Mouse (Mus musculus) liver, embryonic 14.5 days (tissue): ENCODE data around the gene Ube2r2. TPM values are rescaled to one million over a fixed set of nuclear protein-coding genes. Genes with fewer than 3 reads are reported as not detected.

ENCODE experiments used
- ATAC-seq: fragments of 200-750 bp; cut with Nextera tagmentation; 2 replicates; pipeline ENCODE4 v1.8.0; 2017; ENCODE audit warnings: moderate number of reproducible peaks, mild to moderate bottlenecking, moderate library complexity; ENCODE audit not compliant: insufficient read depth
- DNase-seq, 3 experiments: peaks; one replicate each; pipeline ENCODE4 v3.0.0-alpha.2; 2012 to 2013; ENCODE audit warnings: low read depth in 3 of 3, low spot score in 3 of 3
- H3K27ac ChIP-seq: fragments of 300-500 bp; sonication (generic); 2 replicates; pipeline ENCODE4 v1.5.1; 2014; ENCODE audit warnings: moderate library complexity, mild to moderate bottlenecking, control low read depth, inconsistent platforms
- H3K27me3 ChIP-seq: fragments of 300-500 bp; sonication (generic); 2 replicates; pipeline ENCODE4 v1.6.1; 2014; ENCODE audit warnings: mild to moderate bottlenecking, low read length, moderate library complexity; ENCODE audit not compliant: control insufficient read depth, insufficient read depth
- H3K36me3 ChIP-seq: fragments of 300-500 bp; sonication (generic); replicated peaks from 2 replicates; pipeline ENCODE4 v1.6.1; 2014; ENCODE audit warnings: low read depth; ENCODE audit not compliant: control insufficient read depth, insufficient read depth
- H3K4me1 ChIP-seq, 2 experiments: fragments of 200-500 bp in 1 of 2; fragments of 300-500 bp in 1 of 2; sonication (generic) in 1 of 2; replicated peaks; 2 replicates each; pipeline ENCODE4 v1.6.1; 2012 to 2014; ENCODE audit warnings: antibody characterized with exemption in 1 of 2, inconsistent platforms in 1 of 2, low read length in 1 of 2; ENCODE audit not compliant: control insufficient read depth in 2 of 2, insufficient read depth in 2 of 2
- H3K4me2 ChIP-seq: fragments of 300-500 bp; sonication (generic); 2 replicates; pipeline ENCODE4 v1.6.1; 2014; ENCODE audit warnings: low read depth, mild to moderate bottlenecking, control low read depth, moderate library complexity
- H3K4me3 ChIP-seq, 2 experiments: fragments of 200-500 bp in 1 of 2; fragments of 300-500 bp in 1 of 2; sonication (generic) in 1 of 2; 2 replicates each; pipeline ENCODE4 v1.5.1; 2012 to 2014; ENCODE audit warnings: low read depth in 2 of 2, low read length in 2 of 2, mild to moderate bottlenecking in 2 of 2, control low read depth in 1 of 2, inconsistent platforms in 1 of 2, moderate library complexity in 1 of 2; ENCODE audit not compliant: insufficient read depth in 1 of 2
- H3K9ac ChIP-seq: fragments of 300-500 bp; sonication (generic); replicated peaks from 2 replicates; pipeline ENCODE4 v1.6.1; 2014; ENCODE audit warnings: mild to moderate bottlenecking, control low read depth, moderate library complexity
- H3K9me3 ChIP-seq: fragments of 300-500 bp; sonication (generic); 2 replicates; pipeline ENCODE4 v1.6.1; 2016; ENCODE audit warnings: low read length, mixed read lengths; ENCODE audit not compliant: control insufficient read depth
- CTCF ChIP-seq: IDR thresholded peaks from 2 replicates; pipeline ENCODE4 v1.5.1; 2016; ENCODE audit warnings: antibody characterized with exemption, low read depth, control low read depth
- EP300 ChIP-seq: IDR thresholded peaks from 2 replicates; pipeline ENCODE4 v1.6.1; 2016; ENCODE audit warnings: antibody characterized with exemption, low read depth
- WGBS: fragments of 180-500 bp; shearing (Covaris S2); extraction: QIAGEN DNeasy Blood & Tissue Kit; methylation state at CpG from one replicate; pipeline ENCODE4 v1.1.7; 2014; ENCODE audit not compliant: insufficient replicate concordance; 5-methylcytosine and 5-hydroxymethylcytosine counted together
- polyA plus RNA-seq, 2 experiments: library from polyadenylated mRNA; depleted of rRNA in 1 of 2; stranded (reverse) in 1 of 2; unstranded in 1 of 2; fragments of >200 nt; fragmentation: Nextera tagmentation in 1 of 2; extraction: Ambion mirVana in 1 of 2; gene quantifications; 2 replicates each; pipeline versions ENCODE4 v1.2.1 to v1.2.3; 2012 to 2014

Gene Ube2r2
- polyA plus RNA-seq, 2 experiments: 31.9 to 44.4 TPM

DNA sequence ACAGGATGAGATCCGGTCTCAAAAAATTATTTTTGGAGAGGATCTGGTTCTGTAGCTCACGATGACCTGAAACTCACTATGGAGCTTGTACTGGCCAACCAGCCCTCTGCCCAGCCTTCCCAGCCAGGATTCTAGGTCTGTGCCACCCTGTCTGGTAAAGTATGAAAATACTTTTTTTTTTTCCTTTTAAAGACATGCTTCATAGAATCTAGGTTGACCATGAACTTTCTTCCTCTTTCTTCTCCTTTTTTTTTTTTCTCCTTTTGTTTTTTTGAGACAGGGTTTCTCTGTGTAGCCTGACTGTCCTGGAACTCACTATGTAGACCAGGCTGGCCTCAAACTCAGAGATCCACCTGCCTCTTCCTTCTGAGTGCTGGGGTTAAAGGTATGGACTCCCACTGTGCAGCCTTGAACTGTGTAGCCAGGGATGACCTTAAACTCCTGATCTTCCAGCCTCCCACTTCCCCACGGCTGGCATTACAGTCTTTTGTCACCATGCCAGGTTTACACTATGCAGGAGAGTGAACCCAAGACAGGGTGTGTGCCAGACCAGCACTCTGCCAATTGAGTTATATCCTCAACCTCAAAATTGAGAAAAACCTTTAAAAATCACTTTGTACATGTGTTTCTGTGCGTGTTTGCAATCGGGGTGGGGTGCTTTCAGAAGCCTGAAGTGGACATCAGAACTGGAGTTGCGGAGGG lies 4.8 kb downstream of the Ube2r2 start:
- no peak for TF ChIP-seq CTCF
- no peak for TF ChIP-seq EP300
- ATAC-seq (no peak), DNase-seq (no peak)
- Histone ChIP-seq H3K27ac (no peak overlapping the region), H3K36me3 (peaks cover 23% of the 10 kb centered on the region), H3K27me3 (peaks cover 2% of the 10 kb centered on the region; the same call in 1 of the 2 replicates), H3K4me1 (peaks cover 0 to 5% of the 10 kb centered on the region in 2 experiments; a peak in 2 of 4 replicates), H3K4me2 (no peak overlapping the region), H3K9ac (no peak overlapping the region), H3K4me3 (no peak overlapping the region), H3K9me3 (no peaks in the 10 kb centered on the region)
- 88% methylated on average over 6 of the region's 6 CpGs for WGBS

DNA sequence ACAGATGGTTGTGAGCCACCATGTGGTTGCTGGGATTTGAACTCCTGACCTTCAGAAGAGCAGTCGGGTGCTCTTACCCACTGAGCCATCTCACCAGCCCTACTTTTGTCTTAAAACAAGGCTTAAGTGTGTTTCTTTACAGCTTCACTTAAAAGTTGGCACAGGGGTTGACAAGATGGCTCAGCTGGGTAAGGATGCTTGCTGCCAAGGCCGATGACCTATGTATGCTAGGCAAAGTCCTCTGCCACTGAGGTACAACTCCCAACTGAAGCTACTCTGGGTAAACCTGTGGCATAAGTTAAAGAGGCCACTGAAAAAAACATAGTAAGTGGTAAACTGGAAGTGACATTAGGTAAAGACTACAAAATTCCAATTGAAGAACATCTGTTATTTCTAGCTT lies 7.1 kb downstream of the Ube2r2 start:
- Histone ChIP-seq H3K27me3 (no peaks in the 10 kb centered on the region), H3K9me3 (no peaks in the 10 kb centered on the region), H3K9ac (no peak overlapping the region), H3K36me3 (peaks cover 23% of the 10 kb centered on the region), H3K4me1 (peaks cover 0 to 5% of the 10 kb centered on the region in 2 experiments; a peak in 1 of 4 replicates), H3K4me2 (no peak overlapping the region), H3K27ac (no peak overlapping the region), H3K4me3 (no peak overlapping the region)
- 89% methylated on average over 2 of the region's 2 CpGs for WGBS
- DNase-seq (no peak), ATAC-seq (no peak)
- TF ChIP-seq EP300 (no peak), CTCF (no peak)

DNA sequence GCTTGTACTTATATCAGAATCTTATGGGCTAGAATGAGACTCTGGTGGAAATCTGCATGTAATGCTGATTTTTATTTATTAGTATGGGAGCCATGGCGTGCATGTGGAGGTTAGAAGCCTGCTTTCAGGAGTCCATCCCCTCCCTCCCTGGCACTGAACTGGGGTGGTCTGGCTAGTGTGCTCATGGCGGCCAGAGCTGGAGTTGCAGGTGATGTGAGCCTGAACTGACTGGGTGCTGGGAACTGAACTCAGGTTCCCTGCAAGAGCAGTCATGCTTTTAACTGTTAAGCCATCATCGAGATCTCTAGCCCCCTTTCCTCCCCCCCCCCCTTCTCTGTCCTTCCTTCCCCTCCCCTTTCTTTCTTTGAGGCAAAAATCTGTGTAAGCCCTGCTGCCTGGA lies 14.3 kb downstream of the Ube2r2 start:
- Histone ChIP-seq H3K36me3 (no peaks in the 10 kb centered on the region; the same call in 1 of the 2 replicates), H3K27me3 (no peaks in the 10 kb centered on the region), H3K9me3 (no peaks in the 10 kb centered on the region), H3K4me2 (no peak overlapping the region), H3K27ac (no peak overlapping the region), H3K9ac (no peak overlapping the region), H3K4me3 (no peak overlapping the region), H3K4me1 (no peaks in the 10 kb centered on the region; a peak in 1 of 4 replicates)
- DNase-seq (no peak), ATAC-seq (no peak)
- 65% methylated on average over 3 of the region's 3 CpGs for WGBS
- no peak for TF ChIP-seq EP300
- TF ChIP-seq CTCF: no peak

DNA sequence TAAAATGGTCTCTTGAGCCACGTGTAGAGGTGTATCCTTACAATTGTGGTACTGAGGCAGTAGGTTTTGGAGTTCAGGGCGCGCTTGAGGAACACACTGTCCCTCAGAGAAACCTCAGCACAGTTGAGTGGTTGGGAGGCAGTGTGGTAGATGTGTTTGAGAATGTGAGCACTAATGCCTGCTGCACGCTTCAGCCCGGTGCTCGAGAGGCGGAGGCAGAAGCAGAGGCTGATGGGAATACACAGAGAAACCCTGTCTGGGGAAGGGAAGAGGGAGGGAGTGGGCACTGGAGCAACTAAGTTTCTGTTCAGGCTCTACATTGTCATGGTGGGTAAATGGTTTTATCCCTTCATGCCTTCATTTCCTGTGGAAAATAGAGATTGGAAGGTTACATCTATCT lies 15.6 kb downstream of the Ube2r2 start:
- ATAC-seq (no peak), DNase-seq (no peak)
- Histone ChIP-seq H3K4me3 (no peak overlapping the region), H3K9me3 (no peaks in the 10 kb centered on the region), H3K4me1 (peaks cover 0 to under 1% of the 10 kb centered on the region in 2 experiments; a peak in 1 of 4 replicates), H3K36me3 (no peaks in the 10 kb centered on the region; the same call in 1 of the 2 replicates), H3K27me3 (no peaks in the 10 kb centered on the region), H3K4me2 (no peak overlapping the region), H3K27ac (no peak overlapping the region), H3K9ac (no peak overlapping the region)
- TF ChIP-seq CTCF: no peak
- TF ChIP-seq EP300: no peak
- WGBS: 84% methylated on average over 7 of the region's 7 CpGs

DNA sequence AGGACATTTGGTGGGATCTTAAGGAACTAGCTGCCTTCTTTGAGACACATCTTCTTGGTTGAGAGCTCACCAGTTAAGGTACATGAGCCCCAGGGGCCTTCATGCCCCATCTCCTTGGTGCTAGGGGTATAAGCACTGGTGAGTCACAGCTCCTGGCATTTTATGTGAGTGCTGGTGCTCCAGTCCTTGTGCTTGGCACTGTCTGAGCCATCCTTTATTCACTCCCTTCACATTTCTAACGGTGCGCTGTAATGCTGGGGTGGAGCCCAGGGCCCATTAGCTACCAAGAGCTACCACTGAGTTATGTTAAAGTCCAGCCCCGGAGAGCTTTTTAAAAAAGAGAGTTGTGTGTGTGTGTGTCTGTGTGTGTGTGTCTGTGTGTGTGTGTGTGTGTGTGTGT lies 17.6 kb downstream of the Ube2r2 start:
- Histone ChIP-seq H3K27me3 (no peaks in the 10 kb centered on the region), H3K36me3 (no peaks in the 10 kb centered on the region; the same call in 1 of the 2 replicates), H3K4me2 (no peak overlapping the region), H3K9ac (no peak overlapping the region), H3K4me1 (peaks cover 6% of the 10 kb centered on the region in 2 experiments; a peak in 3 of 4 replicates), H3K4me3 (no peak overlapping the region), H3K9me3 (no peaks in the 10 kb centered on the region), H3K27ac (no peak overlapping the region)
- TF ChIP-seq EP300: no peak
- no peak for TF ChIP-seq CTCF
- no peak for DNase-seq
- 85% methylated on average over 3 of the region's 3 CpGs for WGBS
- no peak for ATAC-seq
